Mouse (Mus musculus): Measurements from ENCODE around the gene Cpt2. TPM values are rescaled to one million over a fixed set of nuclear protein-coding genes. Genes with fewer than 3 reads are reported as not detected.

Gene Cpt2
- polyA plus RNA-seq, 1 experiment = 68.3 TPM

DNA sequence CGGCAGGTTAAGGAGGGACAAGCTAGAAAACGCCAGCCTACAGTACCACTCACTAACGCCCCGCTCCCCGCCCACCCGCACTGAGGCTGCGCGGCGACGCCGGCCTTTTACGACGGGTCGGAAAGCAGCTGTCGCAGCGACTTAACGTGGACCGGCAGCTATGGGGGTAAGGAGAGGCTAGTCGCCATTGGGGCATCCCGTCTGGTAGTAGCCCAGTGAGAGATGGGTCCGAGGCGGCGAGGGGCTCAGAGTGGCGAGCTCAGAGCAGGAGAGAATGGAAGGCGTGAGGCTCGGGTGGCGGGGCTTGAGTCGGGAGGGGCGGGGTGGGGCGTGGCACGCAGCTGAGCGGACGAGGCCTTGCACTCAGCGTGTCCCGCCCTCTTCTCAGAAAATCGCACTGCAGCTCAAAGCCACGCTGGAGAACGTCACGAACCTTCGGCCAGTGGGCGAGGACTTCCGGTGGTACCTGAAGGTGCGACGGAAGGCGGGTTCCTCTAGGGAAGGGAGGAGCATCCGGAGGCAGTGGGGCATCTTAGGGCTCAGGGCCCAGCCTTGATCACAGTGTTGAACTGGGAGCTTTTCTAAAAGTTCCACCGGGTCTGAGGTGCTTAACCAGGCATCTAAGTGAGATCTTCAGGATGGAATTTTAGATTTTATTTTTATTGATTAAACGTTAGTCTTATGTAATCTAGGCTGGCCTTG lies 33.5 kb downstream of the Cpt2 start, which contains the start of gene 0610037L13Rik:
TSS of gene 0610037L13Rik (plus strand) at position 83 of the 702 bp plus-strand sequence.
- H3K4me3 ChIP-seq (replicated peaks; ENCODE audit: extremely low read depth, low read depth, low read length) = peak within 1 kb of the TSS; percentile 85
- H3K4me1 ChIP-seq (ENCODE audit: control insufficient read depth, insufficient read depth, low read length) = peaks cover 3% of the 10 kb centered on the region
- TF ChIP-seq POLR2A (IDR thresholded peaks at IDR 0.05; ENCODE audit: borderline replicate concordance, extremely low read depth, low read depth, low read length) (peak; percentile 83), CTCF (IDR thresholded peaks at IDR 0.05; ENCODE audit: insufficient read depth, low read length) (no peak)
- peak; percentile 90 for DNase-seq
- under 1% methylated on average over 48 of the region's 48 CpGs for WGBS

DNA sequence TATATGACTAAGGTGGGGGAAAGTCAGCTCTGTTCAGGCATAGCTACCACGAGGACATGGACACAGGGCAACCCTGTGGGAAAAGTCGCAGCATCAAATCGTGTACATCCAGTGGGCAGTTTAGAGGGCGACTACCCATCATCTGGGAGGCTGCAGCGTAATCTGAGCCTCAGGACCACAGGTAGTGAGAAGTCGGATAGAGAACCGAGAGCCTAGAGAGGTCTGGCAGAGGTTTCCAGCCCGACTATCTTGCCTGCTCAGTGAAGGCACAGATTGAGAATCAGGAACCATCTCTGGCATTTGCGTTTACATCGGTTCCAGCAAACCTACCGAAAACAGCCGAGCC lies 34.1 kb downstream of the Cpt2 start:
- Histone ChIP-seq H3K4me1 (ENCODE audit: control insufficient read depth, insufficient read depth, low read length) (peaks cover 3% of the 10 kb centered on the region), H3K4me3 (replicated peaks; ENCODE audit: extremely low read depth, low read depth, low read length) (peak overlapping the region; percentile 85)
- TF ChIP-seq CTCF (IDR thresholded peaks at IDR 0.05; ENCODE audit: insufficient read depth, low read length) (no peak), POLR2A (IDR thresholded peaks at IDR 0.05; ENCODE audit: borderline replicate concordance, extremely low read depth, low read depth, low read length) (no peak)
- no peak for DNase-seq
- WGBS = under 1% methylated on average over 12 of the region's 12 CpGs

DNA sequence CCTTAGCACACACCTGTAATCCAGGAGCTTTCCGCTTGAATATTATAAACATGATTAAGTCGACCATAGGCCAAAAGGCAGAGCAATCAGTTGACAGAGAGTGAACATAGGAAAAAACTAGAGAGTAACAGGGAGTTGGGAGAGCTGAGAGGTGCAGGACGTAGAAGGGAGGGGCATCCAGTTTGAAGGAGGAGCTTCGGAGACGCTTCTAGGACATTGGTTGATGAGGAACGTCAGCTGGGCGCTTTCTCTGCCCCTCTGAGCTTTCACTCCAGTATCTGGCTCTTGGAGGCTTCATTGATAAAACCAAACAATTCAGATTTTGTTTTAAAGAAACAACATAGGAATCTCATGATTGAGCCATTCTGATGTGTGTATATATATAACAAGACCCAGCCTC lies 37.0 kb downstream of the Cpt2 start:
- 81% methylated on average over 7 of the region's 7 CpGs for WGBS
- Histone ChIP-seq H3K4me3 (replicated peaks; ENCODE audit: extremely low read depth, low read depth, low read length) (no peak overlapping the region), H3K4me1 (ENCODE audit: control insufficient read depth, insufficient read depth, low read length) (peaks cover 3% of the 10 kb centered on the region)
- TF ChIP-seq POLR2A (IDR thresholded peaks at IDR 0.05; ENCODE audit: borderline replicate concordance, extremely low read depth, low read depth, low read length) (no peak), CTCF (IDR thresholded peaks at IDR 0.05; ENCODE audit: insufficient read depth, low read length) (no peak)
- DNase-seq = no peak

DNA sequence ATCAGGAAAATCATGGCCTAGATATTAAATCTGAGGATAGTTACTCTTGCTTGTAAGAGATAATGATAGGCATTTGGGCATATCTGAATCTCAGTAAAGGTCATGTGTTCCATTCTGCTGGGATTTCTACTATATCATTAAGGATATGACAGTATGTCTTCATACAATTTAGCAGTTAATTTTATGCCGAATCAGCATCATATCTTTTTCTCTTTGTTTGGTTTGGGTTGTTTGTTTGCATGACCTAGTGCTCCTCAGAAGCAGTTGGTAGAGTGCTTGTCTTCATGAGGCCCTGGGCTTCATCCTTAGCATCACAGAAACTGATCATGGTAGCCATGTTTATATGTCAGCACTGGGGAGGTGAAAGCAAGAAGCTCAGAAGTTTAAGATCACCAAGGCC lies 41.8 kb downstream of the Cpt2 start:
- WGBS = 95% methylated on average over 1 of the region's 1 CpGs
- no peak for DNase-seq
- TF ChIP-seq CTCF (IDR thresholded peaks at IDR 0.05; ENCODE audit: insufficient read depth, low read length) = no peak
- peaks cover 6% of the 10 kb centered on the region for H3K4me1 ChIP-seq (ENCODE audit: control insufficient read depth, insufficient read depth, low read length)
- H3K4me3 ChIP-seq (replicated peaks; ENCODE audit: extremely low read depth, low read depth, low read length) = no peak overlapping the region

DNA sequence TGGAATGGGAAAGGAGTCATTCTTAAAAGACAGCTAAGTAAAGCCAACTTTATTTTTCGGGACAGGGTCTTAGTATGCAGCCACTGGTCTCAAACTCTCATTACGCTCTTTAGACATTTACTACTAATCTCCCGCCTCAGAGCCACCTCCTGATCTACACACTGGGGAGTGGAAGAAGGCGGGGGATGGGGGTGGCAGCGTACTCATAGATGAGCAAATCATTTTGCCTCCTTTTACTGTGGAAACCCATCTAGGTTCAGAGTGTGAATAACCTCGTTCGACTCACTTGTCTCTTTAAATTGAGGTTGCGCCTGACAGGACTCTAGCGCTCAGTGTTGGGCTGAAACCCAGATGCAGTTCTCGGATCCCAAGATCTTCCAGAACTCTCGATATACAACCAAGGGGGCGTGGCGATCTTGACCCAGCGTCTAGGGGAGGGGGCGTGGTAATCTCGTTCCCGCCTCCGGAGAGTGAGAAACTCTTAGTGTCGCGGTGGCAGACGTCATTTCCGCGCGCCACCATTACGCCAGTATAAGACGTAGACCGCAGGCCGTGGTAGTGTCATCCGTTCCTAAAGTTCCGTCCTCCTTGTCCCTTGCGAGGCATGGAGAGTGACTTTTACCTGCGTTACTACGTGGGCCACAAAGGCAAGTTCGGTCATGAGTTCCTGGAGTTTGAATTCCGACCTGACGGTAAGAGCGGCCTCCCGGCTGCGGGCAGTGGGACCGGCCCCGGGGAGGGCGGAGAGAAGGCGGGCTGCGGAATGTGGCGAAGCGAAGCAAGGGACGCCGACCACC lies 44.0 kb downstream of the Cpt2 start, which contains the start of gene Magoh:
TSS of gene Magoh (plus strand) at position 502 of the 797 bp plus-strand sequence.
- TF ChIP-seq POLR2A (IDR thresholded peaks at IDR 0.05; ENCODE audit: borderline replicate concordance, extremely low read depth, low read depth, low read length) = peak; percentile 98; the same call in 1 of the 2 replicates
- TF ChIP-seq CTCF (IDR thresholded peaks at IDR 0.05; ENCODE audit: insufficient read depth, low read length) = no peak
- WGBS = 2% methylated on average over 48 of the region's 48 CpGs
- Histone ChIP-seq H3K4me3 (replicated peaks; ENCODE audit: extremely low read depth, low read depth, low read length) (peak within 1 kb of the TSS; percentile 75), H3K4me1 (ENCODE audit: control insufficient read depth, insufficient read depth, low read length) (peaks cover 6% of the 10 kb centered on the region)
- DNase-seq = peak; percentile 96

DNA sequence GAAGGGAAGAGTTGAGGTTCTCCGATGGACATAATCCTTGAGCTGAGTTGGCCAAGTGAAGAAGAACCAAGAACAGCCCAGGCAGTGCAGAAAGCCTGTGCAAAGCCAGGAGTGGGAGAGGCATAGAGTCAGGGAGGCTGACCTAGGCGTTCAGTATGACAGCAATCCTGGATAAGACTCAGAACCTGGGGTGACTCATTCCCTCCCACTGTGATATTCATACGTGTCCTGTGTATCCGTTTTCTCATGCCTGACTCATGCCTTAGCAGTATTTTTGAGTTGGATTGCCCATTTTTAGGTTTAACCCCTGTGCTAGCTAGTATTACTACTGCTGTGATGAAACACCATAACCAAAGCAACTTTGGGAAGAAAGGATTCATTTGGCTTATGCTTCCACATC lies 58.5 kb downstream of the Cpt2 start:
- Histone ChIP-seq H3K4me3 (replicated peaks; ENCODE audit: extremely low read depth, low read depth, low read length) (no peak overlapping the region), H3K4me1 (ENCODE audit: control insufficient read depth, insufficient read depth, low read length) (no peaks in the 10 kb centered on the region)
- TF ChIP-seq CTCF (IDR thresholded peaks at IDR 0.05; ENCODE audit: insufficient read depth, low read length) = no peak
- no peak for TF ChIP-seq POLR2A (IDR thresholded peaks at IDR 0.05; ENCODE audit: borderline replicate concordance, extremely low read depth, low read depth, low read length)
- DNase-seq = no peak
- 75% methylated on average over 4 of the region's 4 CpGs for WGBS

DNA sequence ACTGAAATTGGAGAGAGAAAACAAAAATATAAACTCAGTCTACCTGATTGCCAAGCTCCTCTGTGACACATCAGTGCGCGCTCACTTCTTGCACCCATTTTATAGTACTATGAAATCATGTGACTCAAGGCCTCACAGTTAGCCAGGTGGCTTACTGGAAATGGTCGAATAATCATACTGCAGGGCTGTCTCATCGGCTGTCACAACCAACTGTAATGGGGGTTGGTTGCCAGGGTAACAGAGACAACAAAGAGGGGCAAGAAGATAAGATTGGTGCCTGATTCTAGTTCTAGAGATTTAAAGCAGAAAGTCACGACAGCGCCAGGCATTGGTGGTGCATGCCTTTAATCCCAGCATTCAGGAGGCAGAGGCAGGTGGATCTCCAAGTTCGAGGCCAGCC lies 64.4 kb downstream of the Cpt2 start:
- DNase-seq = no peak
- no peak overlapping the region for H3K4me3 ChIP-seq (replicated peaks; ENCODE audit: extremely low read depth, low read depth, low read length)
- 80% methylated on average over 7 of the region's 7 CpGs for WGBS
- TF ChIP-seq CTCF (IDR thresholded peaks at IDR 0.05; ENCODE audit: insufficient read depth, low read length) (no peak), POLR2A (IDR thresholded peaks at IDR 0.05; ENCODE audit: borderline replicate concordance, extremely low read depth, low read depth, low read length) (no peak)
- H3K4me1 ChIP-seq (ENCODE audit: control insufficient read depth, insufficient read depth, low read length) = no peaks in the 10 kb centered on the region

DNA sequence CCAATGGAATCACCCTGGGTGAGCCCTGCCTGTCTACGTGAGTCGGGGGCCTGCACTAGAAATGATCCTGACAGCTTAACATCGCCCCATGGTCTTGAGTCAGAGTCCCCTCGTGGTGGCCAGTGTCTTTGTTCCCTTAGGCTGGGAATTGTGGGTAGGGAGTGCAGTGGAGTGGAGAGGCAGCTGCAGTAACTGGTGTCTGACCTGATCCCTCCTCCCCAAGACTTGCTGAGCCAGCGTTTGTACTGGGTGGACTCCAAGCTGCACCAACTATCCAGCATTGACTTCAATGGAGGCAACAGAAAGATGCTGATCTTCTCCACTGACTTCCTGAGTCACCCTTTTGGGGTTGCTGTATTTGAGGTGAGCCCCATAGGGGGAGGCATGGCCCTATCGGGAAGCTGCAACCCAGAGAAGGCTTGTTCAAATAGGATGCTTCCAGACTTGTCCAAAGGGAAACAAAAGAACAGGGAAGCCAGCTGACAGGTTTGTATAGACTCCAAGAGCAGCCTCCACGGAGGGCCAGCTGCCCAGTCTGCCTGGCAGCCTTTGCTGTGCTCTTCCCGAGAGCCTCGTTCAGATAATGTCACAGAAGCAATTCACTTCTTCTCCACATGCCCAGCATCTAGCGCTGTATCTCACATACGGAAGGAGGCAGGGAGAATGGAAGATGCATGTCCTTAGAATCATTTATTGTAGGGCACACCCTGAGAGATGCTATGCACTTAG lies 66.3 kb downstream of the Cpt2 start:
- H3K4me3 ChIP-seq (replicated peaks; ENCODE audit: extremely low read depth, low read depth, low read length) = no peak overlapping the region
- 69% methylated on average over 11 of the region's 11 CpGs for WGBS
- no peak for DNase-seq
- H3K4me1 ChIP-seq (ENCODE audit: control insufficient read depth, insufficient read depth, low read length) = no peaks in the 10 kb centered on the region
- TF ChIP-seq CTCF (IDR thresholded peaks at IDR 0.05; ENCODE audit: insufficient read depth, low read length) = no peak
- no peak for TF ChIP-seq POLR2A (IDR thresholded peaks at IDR 0.05; ENCODE audit: borderline replicate concordance, extremely low read depth, low read depth, low read length)

Other genes starting within 250 kb of the Cpt2 start
- 0.12 TPM in 1 of 2 replicates, not detected in the other for gene Dmrtb1, start 239.4 kb downstream of the Cpt2 start, polyA plus RNA-seq (2012; rRNA removed)
- gene Lrp8, start 121.3 kb downstream of the Cpt2 start, polyA plus RNA-seq (2012; rRNA removed) = 2.2 and 2.8 TPM in 2 replicates
- gene Magoh, start 43.9 kb downstream of the Cpt2 start, polyA plus RNA-seq (2012; rRNA removed) = 22.3 and 39.3 TPM in 2 replicates
- 31.5 and 40.9 TPM in 2 replicates for gene 0610037L13Rik, start 33.8 kb downstream of the Cpt2 start, polyA plus RNA-seq (2012; rRNA removed)
- gene Slc1a7, start 44.7 kb upstream of the Cpt2 start, polyA plus RNA-seq (2012; rRNA removed) = 0.39 and 0.48 TPM in 2 replicates
- gene Podn, start 172.8 kb upstream of the Cpt2 start, polyA plus RNA-seq (2012; rRNA removed) = 56.1 and 59.8 TPM in 2 replicates
- gene Scp2, start 221.4 kb upstream of the Cpt2 start, polyA plus RNA-seq (2012; rRNA removed) = 122 and 185 TPM in 2 replicates
- 53.7 and 67.0 TPM in 2 replicates for gene Echdc2, start 241.8 kb upstream of the Cpt2 start, polyA plus RNA-seq (2012; rRNA removed)

Data from lung, adult 2 months (tissue).